Mouse (Mus musculus) NIH3T3 (cell line): Measurements from ENCODE around the gene Btrc.

Experiments
- DNase-seq: peaks from one replicate; pipeline ENCODE4 v3.0.0-alpha.2; 2012; ENCODE audit warnings: low read depth

The Btrc gene

DNA sequence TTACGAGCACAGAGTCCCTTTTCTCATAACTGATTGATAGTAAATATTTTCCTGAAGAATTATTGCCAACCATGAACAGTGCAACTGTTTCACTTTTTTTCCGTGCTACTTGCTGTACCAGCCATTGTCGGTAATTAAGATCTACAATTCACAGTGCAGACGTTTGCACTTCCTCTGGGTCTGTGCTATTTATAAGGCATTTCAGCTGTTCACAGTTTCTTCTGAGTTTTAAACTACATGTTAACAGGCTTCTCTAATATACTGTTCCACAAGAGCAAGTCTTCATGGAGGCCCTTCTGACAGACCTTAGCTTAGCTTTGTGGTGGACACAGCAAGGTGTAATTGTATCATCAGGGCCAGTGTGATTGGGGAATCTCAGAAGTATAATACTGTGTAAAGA is 111.2 kb downstream of the Btrc start:
- no peak for DNase-seq

DNA sequence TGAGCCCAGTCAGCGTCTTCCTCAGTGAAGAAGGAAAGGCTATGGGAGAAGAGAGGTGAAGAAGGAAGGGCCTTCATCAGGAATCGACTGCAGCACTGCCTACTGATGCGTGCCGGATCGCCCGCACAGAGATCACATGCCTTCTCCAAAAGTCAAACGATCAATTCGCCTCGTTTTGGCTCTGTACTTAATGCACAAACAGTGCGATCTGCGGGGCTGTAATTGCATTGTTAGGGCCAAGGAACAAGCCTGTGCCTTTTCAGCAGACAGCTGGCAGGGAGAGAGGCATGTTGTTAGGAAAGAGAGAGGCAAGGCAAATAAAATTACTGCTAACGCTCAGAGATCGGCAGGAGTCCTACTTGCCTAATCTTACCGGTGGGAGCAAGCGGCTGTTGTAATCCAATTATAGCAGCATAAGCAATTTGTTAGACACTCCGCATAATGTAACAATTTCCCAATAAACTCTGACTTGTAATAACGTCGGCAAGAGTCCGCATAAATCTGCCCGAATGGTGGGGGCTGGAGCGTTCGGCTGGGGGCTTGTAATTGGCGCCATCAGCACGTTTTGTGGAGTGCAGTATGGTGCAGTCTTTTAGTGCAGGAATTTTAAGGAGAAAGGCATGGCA is 112.5 kb downstream of the Btrc start:
- no peak for DNase-seq

DNA sequence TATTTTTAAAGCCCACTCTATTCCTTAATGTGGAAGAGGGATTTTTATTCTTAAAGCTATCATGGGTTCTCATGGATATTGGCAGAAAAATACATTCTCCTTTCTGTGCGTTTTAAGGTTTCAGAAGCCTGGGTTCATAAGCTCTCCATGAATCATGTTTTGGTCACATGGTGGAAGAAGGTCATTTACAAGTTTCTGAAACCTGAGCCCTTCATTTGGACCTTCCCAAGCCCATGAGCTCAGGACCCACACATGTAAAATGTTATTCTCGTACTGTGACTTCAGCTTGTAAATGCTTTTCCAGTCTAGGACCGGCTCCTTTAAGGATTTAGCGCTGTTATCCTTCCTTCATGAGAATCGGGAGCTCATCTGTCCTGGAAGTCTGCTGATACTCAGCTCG is 116.0 kb downstream of the Btrc start:
- DNase-seq = peak; percentile 49

DNA sequence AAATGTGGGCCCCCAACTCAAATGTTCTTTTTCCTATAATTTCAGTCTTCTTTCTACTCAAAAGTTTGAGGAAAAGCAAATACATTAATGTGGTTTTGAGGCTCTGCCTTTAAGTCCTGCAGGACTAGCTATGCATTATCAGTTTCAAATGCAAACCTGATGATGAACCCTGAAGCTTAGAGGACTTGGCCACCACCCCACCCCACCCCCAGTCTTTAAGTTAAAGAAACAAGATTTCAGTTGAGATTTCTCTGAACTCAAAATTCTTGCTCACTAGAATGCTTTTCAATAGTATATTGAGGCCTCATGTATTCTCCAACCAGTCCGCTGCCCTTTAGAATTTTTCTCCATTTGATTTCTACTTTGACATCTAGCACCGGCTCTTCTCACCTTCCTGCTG is 117.0 kb downstream of the Btrc start:
- no peak for DNase-seq

DNA sequence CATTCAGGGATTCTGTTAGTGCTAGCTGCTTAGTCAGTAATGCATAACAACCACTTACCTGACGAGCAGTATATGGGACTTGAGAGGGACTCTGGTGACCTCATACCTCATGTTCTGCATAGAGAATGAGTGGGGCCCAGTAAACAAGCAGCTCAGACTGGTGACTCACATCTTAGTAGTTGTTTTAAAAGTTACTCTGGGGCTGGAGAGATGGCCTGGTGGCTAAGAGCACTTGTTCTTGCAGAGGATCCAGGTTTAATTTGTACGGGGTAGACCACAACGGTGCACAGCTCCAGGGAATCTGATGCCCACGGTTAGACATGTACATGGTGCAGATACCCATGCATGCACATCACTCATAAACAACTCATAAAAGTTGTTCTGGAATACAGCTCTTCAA is 117.4 kb downstream of the Btrc start:
- DNase-seq = peak; percentile 34

DNA sequence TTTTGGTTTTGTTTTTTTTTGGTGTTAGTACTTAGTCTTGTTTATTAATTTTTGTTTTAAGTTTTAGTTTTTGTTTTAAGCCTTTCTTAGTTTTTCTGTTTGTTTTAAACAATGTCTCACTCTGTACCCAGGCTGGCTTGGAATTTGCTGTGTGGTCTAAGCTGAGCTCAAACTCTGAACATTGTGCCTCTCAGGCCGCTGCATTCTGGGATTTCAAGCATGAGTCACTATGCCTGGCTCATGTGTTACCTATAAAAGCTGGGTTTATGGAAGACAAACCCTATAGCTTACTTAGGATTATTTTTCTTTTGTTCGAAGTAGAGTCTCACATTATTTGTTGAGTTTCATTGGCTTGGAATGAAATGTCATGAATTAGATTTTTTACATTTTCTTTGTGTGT is 119.9 kb downstream of the Btrc start:
- DNase-seq = peak; percentile 79

DNA sequence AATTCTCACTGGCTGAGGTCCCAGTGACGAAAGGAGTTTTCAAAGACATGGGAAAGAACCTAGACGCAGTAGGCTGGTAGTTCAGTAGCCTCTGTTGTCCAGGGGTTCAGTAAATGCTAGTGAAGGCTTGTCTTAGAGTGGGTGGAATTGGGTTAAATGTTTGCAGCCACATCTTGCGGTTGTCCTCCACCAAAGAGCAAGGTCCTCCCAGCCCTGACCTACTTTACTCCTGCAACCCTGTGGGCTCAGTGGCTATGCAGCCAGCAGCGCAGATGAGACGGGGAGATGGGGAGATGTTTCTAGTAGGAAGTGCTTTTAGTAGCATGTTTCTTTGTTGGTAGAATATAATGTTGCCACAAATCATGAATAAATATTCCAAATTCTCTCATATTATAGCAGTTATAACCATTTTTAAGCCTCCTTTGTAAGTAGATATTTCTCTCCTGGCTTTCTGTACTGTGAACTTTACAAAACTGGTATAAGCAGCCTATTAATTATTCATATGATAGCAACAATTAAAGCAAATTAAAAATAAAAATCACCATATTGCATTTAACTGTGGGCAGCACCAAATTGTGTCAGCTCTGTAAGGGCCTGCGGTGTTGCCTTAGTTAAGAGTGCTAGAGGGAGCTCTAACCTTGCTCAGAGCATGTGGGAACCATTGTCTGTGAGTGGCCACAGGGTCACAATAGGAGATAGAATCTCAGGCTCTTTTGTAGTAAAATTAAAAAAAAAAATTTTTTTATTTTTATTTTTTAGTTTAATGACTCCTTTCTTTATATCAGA is 122.9 kb downstream of the Btrc start:
- no peak for DNase-seq

DNA sequence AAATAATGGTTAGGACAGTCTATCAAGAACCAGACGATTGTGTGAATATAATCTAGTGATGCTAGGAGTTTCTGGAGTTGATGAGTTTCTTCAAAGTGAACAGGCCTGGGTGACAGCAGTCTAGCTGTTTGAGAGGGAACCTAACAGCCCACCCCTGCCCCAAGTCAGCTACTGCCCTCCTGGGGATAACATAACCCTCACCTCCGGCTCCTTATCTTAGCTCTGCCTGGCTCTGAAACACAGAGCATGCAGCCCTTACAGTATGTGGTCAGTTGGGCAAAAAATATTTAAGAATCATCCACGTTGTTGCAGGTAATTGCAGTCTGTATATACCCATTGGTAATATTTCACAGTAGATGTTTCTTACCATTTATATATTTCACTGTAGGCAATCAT is 123.5 kb downstream of the Btrc start:
- no peak for DNase-seq

DNA sequence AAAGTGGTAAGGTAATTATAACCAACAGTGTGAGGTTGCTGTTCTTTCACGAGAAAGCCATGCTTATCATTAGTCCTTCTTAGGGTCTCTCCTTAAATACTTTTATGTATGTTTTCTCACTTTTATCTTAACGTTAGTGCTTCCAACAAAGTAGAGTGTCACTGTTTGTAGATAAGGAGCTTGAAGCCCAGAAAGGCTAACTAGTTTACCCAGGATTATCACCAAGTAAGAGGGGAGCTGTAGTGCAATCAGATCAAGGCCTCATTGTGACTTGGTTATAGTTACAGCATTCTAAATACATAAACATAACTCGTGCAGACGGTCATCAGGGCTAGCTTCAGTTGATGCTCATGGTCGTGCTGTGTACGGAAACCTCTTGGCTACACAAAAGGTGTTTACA is 126.4 kb downstream of the Btrc start:
- DNase-seq = no peak

DNA sequence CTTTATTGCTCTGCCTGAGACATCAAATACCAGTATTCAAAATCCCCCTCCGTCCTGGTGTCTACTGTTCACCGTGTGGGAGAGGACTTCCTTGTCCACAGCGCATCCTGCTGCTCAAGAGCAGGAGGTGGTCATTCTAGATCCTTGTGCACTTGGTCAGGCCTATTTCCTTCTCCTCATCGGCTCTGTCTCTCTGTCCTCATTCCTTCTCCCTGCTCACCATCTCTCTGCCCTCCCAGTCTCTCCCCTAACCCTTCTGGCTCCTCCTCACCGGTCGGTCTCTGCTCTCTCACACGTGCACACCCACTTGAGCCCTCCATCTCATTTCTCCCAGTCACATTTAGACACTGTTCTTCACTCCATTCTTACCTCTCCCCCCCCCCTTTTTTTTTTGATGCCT is 127.7 kb downstream of the Btrc start:
- no peak for DNase-seq

DNA sequence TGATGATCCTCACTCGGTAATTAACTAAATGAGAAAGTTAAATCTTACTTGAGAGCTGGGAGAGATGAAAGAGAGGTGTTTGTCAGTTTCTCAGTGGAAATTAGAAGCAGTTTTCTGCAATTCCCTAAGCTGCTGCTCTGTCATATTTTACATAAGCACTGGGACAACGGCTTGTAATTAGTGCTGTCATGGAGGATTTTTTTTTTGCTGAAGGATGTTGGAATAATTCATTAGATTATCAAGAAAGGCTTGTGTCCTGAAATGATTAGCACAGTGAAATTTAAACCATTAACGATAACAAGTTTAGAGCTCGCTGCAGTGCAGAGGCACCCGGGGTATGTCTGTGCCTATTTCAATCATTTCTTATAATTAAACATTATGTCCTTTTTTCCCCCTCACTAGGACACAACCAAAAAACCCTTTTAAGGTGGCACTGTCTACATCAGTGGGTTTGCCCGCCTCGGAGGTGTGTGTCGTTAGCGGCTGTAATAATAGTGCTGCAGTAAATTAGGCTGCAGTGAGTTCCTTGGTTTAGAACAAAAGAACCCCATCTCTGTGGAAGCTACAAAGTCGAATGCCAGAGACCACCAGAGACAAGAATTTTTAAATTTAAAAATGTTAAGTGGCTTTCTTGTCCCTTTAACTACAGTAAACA is 130.7 kb downstream of the Btrc start:
- no peak for DNase-seq

DNA sequence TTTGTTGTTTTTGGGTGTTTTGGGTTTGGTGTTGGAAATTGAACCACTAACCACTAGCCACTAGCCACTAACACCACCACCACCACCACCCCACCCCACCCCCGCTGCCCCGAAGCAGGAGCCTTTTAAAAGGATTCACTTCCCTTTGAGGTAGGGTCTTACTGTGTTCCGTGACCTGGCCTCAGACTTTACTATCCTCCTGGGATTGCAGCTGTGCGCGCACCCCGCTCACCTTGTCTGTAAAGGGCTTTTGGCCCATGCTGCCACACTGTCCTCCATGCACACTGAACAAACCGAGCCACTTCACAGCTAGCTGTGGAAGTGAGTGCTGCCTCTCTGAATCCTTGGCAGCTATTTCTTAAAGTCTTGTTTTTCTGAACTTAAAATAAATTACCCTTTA is 141.9 kb downstream of the Btrc start:
- no peak for DNase-seq

DNA sequence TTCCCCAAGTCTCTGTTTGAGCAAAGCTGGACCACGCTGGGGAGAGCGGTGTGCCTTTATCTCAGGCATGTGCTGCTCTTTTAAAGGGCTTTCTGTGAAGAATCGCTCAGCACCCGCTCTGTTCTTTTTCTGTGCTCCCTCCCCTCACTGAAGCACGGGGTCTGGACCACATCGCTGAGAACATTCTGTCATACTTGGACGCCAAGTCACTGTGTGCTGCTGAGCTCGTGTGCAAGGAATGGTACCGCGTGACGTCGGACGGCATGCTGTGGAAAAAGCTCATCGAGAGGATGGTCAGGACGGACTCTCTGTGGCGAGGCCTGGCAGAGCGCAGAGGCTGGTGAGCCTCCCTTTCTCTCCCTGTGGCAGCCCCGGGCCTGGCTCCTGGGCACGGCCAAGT is 144.0 kb downstream of the Btrc start:
- DNase-seq = no peak

DNA sequence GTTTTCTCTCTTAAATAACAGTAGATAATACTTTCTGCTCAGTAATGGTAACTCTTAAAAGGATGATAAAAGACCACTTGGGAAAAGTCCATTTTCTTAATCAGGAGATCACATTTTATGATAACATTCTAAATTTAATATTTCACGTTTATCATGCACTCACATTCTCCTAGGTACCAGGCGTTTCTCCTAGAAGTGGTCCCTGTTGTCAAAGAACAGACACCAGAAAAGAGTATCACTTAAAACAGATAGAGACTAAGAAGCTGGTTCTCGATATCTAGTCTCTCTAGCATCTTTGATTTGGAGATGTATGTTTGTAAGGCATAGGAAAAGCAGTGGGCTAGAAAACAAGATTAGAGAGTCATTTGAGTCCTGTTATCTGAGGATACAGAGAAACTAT is 147.1 kb downstream of the Btrc start:
- DNase-seq = no peak

DNA sequence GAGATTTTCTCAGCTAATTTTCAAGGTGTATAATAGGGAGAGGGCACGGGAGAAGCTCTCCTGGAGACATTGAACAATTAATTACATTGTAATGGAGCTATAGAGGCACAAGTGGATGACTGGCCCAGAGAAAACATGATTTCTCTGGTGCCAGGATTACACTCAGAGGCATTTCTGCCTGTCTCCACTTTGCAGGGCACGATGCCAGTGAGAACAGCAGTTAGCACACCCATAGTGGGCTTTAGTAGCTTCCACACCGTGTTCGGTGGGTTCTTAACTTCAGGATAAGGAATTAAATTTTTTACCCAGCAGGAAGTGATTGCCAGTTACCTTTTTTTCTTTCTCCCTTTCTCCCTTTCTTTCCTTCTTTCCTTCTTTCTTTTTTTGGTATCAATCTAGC is 147.9 kb downstream of the Btrc start:
- DNase-seq = no peak

DNA sequence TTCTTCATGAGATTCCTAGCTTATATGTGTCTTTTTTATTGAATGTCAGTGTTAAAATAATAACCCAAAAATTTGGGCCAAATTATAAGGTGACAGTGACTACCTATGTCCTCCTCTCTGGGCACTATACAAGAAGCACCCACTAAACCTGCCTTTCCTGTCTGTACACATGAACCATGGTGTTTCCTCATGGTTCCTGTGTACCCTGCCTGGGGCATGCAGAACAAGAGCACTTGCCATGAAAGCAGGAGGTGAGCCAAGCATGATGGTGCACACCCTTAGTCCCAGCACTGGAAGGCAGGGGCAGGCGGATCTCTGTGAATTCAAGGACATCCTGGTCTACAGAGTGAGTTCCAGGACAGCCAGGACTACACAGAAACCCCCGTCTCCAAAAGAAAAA is 151.8 kb downstream of the Btrc start:
- DNase-seq = no peak

DNA sequence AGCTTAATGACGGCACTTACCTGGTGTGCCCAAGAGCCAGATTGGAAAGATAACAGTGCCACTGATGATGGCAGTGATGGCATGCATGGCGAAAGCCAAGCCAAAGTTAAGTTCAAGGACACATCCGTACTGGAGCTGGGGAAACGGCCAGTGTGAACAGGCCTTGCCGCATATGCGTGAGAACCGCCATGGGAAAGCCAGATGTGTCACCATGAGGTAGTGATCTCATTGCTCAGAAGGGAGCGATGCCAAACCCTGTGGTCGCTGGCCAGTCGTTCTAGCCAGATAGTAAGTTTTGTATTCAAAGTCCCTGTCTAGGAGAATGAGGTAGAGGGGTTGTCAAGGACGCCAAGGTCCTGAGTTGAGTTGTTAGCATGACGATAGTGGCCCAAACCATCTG is 152.7 kb downstream of the Btrc start:
- no peak for DNase-seq

DNA sequence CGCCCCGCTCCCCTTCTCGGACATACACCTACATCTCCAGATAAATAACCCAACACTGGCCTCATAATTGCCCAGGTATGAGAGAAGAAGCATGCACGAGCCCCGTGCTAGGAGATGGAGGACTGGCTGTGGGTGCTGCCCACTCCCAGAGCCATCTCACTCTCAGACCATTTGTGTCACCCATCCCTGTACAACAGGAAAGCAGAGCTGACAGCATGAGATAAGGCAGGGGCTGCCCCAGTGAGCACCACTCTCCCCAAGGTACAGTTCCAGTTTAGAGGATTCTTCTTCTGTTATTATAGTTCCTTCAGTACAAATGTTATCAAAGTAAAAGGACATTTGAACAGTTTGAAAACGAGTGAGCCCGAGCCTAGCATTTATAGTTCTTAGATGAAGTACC is 163.8 kb downstream of the Btrc start:
- no peak for DNase-seq

DNA sequence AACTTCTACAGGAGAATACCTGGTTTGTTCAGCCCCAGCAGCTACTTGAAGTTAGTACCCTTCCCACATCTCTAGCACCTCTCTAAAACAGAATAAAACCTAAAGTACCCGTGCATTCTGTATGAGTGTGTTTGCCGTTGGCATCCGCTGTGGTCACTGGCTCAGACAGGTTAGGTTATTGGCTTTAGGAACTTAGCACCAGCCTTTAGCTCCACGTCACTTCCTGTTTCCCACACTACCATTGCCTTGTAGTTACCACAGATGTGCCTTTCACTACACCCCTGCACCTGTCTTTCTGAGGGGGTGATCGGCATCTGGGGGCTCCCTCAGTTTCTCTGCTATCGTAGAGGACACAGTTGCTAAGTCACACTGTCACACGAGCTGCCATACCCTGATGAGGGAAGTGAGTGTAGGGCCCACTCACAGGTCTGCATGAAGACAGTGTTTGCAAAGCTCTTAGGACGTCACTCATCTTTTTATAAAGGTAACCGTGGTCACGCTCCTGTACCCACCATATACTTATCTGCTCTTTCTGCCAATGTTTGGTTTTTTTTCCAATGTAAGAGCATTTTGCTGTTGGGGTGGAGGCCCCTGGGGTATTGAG is 164.5 kb downstream of the Btrc start:
- no peak for DNase-seq

DNA sequence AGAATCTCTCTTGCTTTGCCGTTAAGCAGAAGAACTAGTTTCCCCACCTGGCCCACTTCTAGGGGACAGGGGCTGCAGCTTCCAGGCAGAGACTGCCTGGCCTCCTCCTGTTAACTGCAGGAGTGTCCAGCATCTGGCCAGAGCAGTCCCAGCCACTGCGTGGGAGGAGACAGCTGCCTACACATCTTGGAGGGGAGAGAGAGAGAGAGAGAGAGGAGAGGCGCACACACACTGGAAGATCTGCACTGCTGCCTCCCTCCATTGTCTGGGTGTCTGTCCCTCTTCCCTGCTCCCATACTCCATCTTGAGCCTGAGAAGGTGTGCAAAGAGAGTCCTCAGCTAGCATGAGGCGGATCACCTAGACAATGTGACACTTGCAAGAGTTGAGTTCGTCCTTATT is 165.8 kb downstream of the Btrc start:
- no peak for DNase-seq

DNA sequence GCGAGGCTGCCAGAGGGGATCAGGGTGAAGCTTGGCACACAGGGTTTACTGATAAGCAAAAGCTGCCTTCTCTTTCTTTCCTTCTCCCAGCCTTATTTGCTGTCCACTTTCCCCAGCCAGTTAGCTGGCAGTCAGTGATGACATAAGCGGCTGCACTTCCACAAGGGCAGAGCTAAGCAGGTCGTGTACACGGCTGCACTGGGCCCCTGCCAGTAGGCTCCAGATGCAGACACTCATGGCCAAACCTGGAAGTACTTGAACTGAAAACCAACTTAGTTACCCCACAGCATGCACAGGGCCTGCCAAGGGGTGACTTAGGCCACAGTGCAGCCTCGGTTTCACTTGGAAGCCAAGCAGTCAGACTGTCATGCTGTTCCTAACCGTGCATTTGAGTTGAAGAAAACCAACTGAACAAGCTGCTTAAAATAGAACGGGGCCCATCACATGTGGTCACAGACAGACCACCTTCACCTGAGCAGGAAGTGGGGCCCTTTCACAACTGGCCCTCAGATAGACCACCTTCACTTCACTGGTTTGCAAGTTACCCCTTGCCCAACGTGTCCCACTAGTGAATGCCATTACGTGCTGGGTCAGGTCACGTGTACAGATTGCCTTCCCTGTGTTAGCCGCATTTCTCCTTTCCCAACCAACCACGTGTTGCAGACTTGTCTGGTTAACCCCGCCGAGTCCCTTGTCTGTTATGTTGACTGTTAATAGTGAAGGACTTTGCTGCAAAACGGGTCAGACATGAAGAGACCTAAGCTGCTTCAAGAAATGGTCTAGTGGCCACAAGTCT is 166.9 kb downstream of the Btrc start:
- peak; percentile 38 for DNase-seq

DNA sequence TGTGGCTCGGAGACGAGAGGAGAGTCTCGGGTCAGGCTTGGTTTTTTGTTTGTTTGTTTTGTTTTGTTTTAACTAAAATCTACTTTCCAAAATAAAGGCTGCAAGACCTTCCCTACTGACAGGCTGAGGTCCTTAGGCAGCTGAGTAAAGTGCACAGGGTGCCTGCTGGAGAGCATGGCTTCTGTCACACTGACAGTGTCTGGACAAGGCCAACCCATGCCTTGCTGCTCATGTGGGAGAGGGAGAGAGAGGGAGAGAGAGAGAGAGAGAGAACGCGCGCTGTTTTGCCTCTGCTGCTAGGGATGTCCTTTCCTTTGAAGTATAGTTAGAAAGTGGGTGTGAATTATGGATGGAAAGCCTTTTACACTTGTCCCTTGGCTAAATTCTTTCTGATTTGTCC is 168.0 kb downstream of the Btrc start:
- DNase-seq = no peak
